Mouse (Mus musculus) lung, postnatal 0 days (tissue): ENCODE measurements at regions not wholly inside any gene's neighbourhood (a gene's known extent, or its start where the extent isn't known, plus 50 kb on each side); places are given as distances from the start of the nearest gene placed in this dataset.

Source experiments
- ATAC-seq: fragments of 200-750 bp; cut with Nextera tagmentation; 2 replicates; pipeline ENCODE4 v1.8.0; 2017; ENCODE audit warnings: moderate library complexity
- DNase-seq: peaks from one replicate; pipeline ENCODE4 v3.0.0-alpha.2; 2016; ENCODE audit warnings: low spot score
- H3K27ac ChIP-seq: fragments of 300-500 bp; sonication (generic); 2 replicates; pipeline ENCODE4 v1.5.1; 2014; ENCODE audit warnings: antibody characterized with exemption, mild to moderate bottlenecking, low read length, mixed read lengths
- H3K27me3 ChIP-seq: fragments of 300-500 bp; sonication (generic); replicated peaks from 2 replicates; pipeline ENCODE4 v1.6.1; 2014; ENCODE audit warnings: low read length, mixed read lengths; ENCODE audit not compliant: insufficient read depth
- H3K36me3 ChIP-seq: fragments of 300-500 bp; sonication (generic); 2 replicates; pipeline ENCODE4 v1.6.1; 2014; ENCODE audit warnings: low read length, mixed read lengths; ENCODE audit not compliant: insufficient read depth
- H3K4me1 ChIP-seq: fragments of 300-500 bp; sonication (generic); 2 replicates; pipeline ENCODE4 v1.6.1; 2014; ENCODE audit warnings: antibody characterized with exemption, low read depth, low read length, mixed read lengths; ENCODE audit not compliant: insufficient read depth
- H3K4me2 ChIP-seq: fragments of 300-500 bp; sonication (generic); replicated peaks from 2 replicates; pipeline ENCODE4 v1.6.1; 2014; ENCODE audit warnings: low read depth, mild to moderate bottlenecking, low read length, moderate library complexity, mixed read lengths
- H3K4me3 ChIP-seq: fragments of 300-500 bp; sonication (generic); 2 replicates; pipeline ENCODE4 v1.5.1; 2014; ENCODE audit warnings: low read depth, low read length
- H3K9ac ChIP-seq: fragments of 300-500 bp; sonication (generic); replicated peaks from 2 replicates; pipeline ENCODE4 v1.6.1; 2014; ENCODE audit warnings: low read depth, mild to moderate bottlenecking
- H3K9me3 ChIP-seq: fragments of 300-500 bp; sonication (generic); 2 replicates; pipeline ENCODE4 v1.6.1; 2016; ENCODE audit warnings: low read length, mixed read lengths
- CTCF ChIP-seq: IDR thresholded peaks from 2 replicates; pipeline ENCODE4 v1.5.1; 2016; ENCODE audit warnings: antibody characterized with exemption, mild to moderate bottlenecking
- EP300 ChIP-seq: IDR thresholded peaks from 2 replicates; pipeline ENCODE4 v1.6.1; 2016; ENCODE audit warnings: antibody characterized with exemption, mild to moderate bottlenecking, control low read depth
- WGBS: fragments of 180-500 bp; shearing (Covaris S2); extraction: QIAGEN DNeasy Blood & Tissue Kit; methylation state at CpG from one replicate; pipeline ENCODE4 v1.1.7; 2014; 5-methylcytosine and 5-hydroxymethylcytosine counted together

DNA sequence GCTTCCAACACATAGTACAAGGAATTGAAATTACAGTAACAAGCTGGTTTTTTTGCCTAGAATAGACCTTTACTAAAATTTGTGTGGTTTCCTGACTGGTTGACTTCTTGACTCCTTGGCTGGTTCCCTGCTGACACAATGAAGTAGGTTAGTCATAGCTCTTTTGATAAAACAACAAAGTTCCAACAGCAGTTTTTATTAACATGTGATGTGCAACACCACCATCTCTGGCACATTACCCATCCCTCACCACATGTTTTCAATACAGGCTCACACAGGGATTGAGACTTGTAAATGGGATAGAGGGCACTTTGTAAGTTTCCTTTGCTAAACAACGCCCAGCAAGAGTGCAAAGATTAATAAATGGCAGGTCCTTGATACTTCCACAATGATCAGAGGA is 53.9 kb upstream of the Amot start:
- Histone ChIP-seq H3K27me3 (no peaks in the 10 kb centered on the region), H3K9me3 (no peaks in the 10 kb centered on the region), H3K4me3 (no peak overlapping the region), H3K9ac (no peak overlapping the region), H3K4me1 (no peaks in the 10 kb centered on the region), H3K36me3 (no peaks in the 10 kb centered on the region), H3K4me2 (no peak overlapping the region), H3K27ac (no peak overlapping the region)
- no peak for DNase-seq
- TF ChIP-seq EP300 (no peak), CTCF (no peak)
- 84% methylated on average over 1 of the region's 1 CpGs for WGBS
- no peak for ATAC-seq
